Mouse (Mus musculus): ENCODE measurements around the gene Tex2.
"Not testable (repeated sequence)": the region's sequence is repeated elsewhere in the genome, so short reads cannot be mapped to it uniquely, and the experiment has no call there.

GRCm38 (mm10) chr11:106497009-106497408 is 116.2 kb downstream of the Tex2 start:
- not testable (repeated sequence) for TF ChIP-seq POLR2A (IDR thresholded peaks at IDR 0.05; ENCODE audit: control insufficient read depth, extremely low read depth, insufficient read depth, low read length, poor library complexity); CTCF (IDR thresholded peaks at IDR 0.05; ENCODE audit: borderline replicate concordance, control insufficient read depth, extremely low read depth, insufficient read depth, low read length, poor library complexity)

Data from thymus, adult 2 months (tissue).